Mouse (Mus musculus): ENCODE results near the gene Clca3b.
"Not testable (repeated sequence)": the region's sequence is repeated elsewhere in the genome, so short reads cannot be mapped to it uniquely, and the experiment has no call there.

The Clca3b gene

GRCm38 (mm10) chr3:144849014-144849556 lies at the start of gene Clca3b:
Clca3b (minus strand) TSS chr3:144849357.
- not testable (repeated sequence) for DNase-seq

GRCm38 (mm10) chr3:144897042-144897678 lies 48.0 kb upstream of the Clca3b start:
- DNase-seq, result no peak

- no peak for DNase-seq
Observed at GRCm38 (mm10) chr3:144890246-144890758, 41.1 kb upstream of the Clca3b start.

- no peak for DNase-seq
Observed at GRCm38 (mm10) chr3:144886957-144887356, 37.8 kb upstream of the Clca3b start.

GRCm38 (mm10) chr3:144872012-144872411 lies 22.9 kb upstream of the Clca3b start:
- not testable (repeated sequence) for DNase-seq

- DNase-seq, result no peak
Observed at GRCm38 (mm10) chr3:144849584-144849983, 427 bp upstream of the Clca3b start.

GRCm38 (mm10) chr3:144827257-144827656 lies 21.9 kb downstream of the Clca3b start:
- DNase-seq, result no peak

GRCm38 (mm10) chr3:144825151-144825550 lies 24.0 kb downstream of the Clca3b start:
- DNase-seq, result peak; percentile 73 to 93

- no peak for DNase-seq
Observed at GRCm38 (mm10) chr3:144823331-144823730, 25.8 kb downstream of the Clca3b start.

GRCm38 (mm10) chr3:144820632-144821031 lies 28.5 kb downstream of the Clca3b start:
- DNase-seq, result no peak

- not testable (repeated sequence) for DNase-seq
Observed at GRCm38 (mm10) chr3:144819219-144819618, 29.9 kb downstream of the Clca3b start, which contains the start of gene Clca3a2. Clca3a2 (minus strand) TSS chr3:144819494.

GRCm38 (mm10) chr3:144813336-144813735 lies 35.8 kb downstream of the Clca3b start:
- DNase-seq, result not testable (repeated sequence)

- no peak for DNase-seq
Observed at GRCm38 (mm10) chr3:144811821-144812220, 37.3 kb downstream of the Clca3b start.

- DNase-seq, result not testable (repeated sequence)
Observed at GRCm38 (mm10) chr3:144808153-144808925, 40.8 kb downstream of the Clca3b start.

- DNase-seq, result not testable (repeated sequence)
Observed at GRCm38 (mm10) chr3:144806626-144807025, 42.5 kb downstream of the Clca3b start.

- peak in 1 of 2 experiments; percentile 59 for DNase-seq
Observed at GRCm38 (mm10) chr3:144801861-144802260, 47.3 kb downstream of the Clca3b start.

GRCm38 (mm10) chr3:144785181-144786148 lies 63.7 kb downstream of the Clca3b start:
- no peak for DNase-seq
